Mouse (Mus musculus): Measurements from ENCODE around the gene Rnf8.

Gene Rnf8

GRCm38 (mm10) chr17:29628946-29629345 is 14.4 kb downstream of the Rnf8 start:
- DNase-seq = no peak

DNA sequence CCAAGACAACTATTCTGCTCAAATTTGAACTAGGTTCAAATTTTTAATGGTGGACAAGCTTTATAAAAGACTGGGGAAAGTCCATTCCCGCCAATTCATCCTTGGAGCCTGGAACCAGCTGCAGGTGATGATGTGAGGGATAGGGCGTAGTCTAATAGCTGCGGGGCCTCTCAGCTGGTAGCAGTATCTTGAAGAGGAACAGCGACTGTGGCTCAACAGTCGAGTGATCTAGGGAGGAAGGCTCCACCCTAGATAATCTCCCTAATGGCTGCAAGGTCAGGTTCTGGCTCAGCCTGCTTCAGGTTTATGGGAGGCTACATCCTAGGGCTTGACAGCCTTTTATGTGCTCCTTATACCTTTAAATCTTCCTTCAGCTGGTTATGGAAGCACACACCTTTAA is 15.0 kb downstream of the Rnf8 start:
- DNase-seq = no peak

DNA sequence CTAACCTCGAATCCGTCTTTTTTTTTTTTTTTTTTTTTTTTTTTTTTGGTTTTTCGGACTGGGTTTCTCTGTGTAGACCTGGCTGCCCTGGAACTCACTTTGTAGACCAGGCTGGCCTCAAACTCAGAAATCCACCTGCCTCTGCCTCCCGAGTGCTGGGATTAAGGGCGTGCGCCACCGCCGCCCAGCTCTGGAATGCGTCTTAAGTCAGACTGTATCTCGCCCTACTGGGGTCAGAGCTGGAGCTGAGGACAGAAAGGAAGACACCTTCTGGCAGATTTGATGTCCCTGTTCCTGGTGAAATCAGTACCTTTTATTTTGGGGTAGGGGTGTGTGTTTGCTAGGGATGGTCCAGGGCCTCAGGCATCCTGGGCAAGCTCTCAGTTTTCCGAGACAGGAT is 17.7 kb downstream of the Rnf8 start:
- no peak for DNase-seq

GRCm38 (mm10) chr17:29635492-29635891 is 20.9 kb downstream of the Rnf8 start:
- no peak for DNase-seq

DNA sequence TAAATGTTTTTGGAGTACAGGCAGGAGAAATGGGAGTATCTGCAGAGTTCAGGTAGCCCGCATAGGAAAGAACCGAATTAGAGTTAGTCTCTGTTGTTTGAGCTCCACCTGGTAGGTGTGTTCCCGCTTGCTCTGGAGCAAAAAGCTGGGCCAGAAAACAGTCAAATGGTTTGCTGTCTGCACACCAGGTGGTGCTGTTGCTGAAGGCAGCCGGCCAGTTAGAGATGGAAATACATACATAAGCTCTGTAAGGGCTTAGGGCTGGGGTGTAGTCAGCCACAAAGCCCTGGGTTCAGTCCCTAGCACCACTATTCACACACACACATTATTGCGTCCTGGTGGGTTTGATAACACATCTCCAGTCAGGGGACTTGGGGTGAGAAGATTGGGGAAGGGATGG is 21.5 kb downstream of the Rnf8 start:
- DNase-seq = peak; percentile 29

GRCm38 (mm10) chr17:29637377-29637776 is 22.8 kb downstream of the Rnf8 start:
- no peak for DNase-seq

- no peak for DNase-seq
Measured at GRCm38 (mm10) chr17:29637895-29638294, 23.3 kb downstream of the Rnf8 start.

DNA sequence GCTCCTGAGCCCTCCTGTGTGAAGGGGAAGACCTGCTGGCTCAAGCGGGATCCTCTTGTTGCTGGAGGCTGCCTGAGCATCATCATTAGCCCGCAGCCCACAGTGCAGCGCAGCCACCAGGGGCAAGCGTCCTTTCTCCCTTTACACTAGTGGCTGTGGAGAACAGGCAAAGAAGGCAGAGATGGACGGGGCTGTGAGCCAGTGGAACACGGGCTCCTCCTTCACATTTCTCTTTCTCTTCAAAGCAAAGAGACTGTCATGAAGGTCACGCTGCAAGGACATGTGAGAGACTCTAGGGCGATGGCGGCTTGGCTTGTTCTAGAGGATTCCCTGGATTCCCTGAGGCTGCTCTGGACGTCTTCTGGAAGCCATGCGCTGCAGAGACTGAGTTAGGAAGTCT is 26.4 kb downstream of the Rnf8 start:
- DNase-seq = no peak

DNA sequence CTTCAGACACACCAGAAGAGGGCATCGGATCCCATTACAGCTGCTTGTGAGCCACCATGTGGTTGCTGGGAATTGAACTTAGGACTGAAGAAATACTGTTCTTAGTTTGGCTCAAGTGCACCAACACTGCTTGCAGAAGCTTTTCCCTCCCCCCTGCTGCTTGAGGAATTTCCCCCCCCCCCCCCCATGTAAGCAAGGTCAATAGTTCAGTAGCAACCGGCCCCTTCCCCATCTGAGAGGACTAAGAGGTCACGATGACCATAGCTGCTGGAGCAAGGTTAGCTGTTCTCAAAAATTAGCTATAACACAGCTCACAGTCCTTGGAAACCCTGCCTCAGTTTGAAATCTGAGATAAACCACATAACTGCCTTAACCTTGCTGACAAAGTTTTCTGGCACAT is 27.6 kb downstream of the Rnf8 start:
- no peak for DNase-seq

- no peak for DNase-seq
Measured at GRCm38 (mm10) chr17:29658249-29658648, 43.7 kb downstream of the Rnf8 start.

GRCm38 (mm10) chr17:29660076-29660761 is 45.6 kb downstream of the Rnf8 start, which contains the start of gene Cmtr1:
Gene Cmtr1 (plus strand): TSS chr17:29660595.
- DNase-seq = peak; percentile 98

DNA sequence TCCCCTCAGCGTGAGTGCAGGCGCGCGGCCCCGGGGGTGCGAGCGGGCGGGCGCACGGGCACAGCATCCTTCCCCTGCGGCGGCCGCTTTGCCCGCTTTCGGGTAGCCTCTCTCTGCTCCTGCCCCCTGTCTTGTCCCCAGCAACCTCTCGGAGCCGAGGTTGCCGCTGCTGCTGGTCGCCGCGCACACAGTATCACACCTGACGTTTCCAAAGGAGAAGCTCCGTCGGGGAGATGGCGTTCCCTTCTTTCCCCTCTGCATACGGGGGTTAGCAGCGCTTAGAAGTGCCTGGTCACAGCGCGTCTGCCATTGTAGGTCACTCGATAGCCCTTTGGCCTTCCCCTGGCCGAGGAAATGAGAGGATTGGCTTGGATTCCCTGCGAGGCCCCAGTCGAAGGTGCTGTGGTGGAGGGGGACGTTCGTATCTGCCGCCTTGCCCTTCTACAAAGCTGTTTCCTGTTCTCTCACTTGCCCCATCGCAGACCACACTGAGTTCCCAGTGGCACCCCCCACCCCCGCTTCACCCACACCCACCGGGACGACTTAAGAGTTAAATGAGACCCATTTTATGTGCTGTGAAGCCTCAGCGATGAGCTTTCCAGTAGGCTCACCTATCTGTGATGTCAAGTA is 46.3 kb downstream of the Rnf8 start:
- no peak for DNase-seq

GRCm38 (mm10) chr17:29662145-29662544 is 47.6 kb downstream of the Rnf8 start:
- no peak for DNase-seq

- no peak for DNase-seq
Measured at GRCm38 (mm10) chr17:29668051-29668986, 53.7 kb downstream of the Rnf8 start.

DNA sequence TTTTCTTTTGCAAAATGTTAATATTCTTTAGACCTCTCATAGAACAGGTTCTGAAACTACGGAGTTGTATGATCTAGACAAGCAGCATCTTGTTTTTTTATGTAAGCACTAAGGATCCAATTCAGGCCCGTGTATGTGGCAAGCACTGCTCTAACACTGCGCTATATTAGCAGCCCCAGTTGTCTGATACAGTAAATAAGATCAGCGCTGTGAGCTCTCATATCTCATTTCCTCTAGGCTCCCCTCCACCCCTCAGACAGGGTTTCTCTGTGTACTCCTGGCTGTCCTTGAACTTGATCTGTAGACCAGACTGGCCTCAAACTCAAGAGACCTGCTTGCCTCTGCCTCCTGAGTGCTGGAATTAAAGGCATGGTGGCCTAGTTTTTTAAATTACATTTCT is 54.4 kb downstream of the Rnf8 start:
- DNase-seq = no peak

DNA sequence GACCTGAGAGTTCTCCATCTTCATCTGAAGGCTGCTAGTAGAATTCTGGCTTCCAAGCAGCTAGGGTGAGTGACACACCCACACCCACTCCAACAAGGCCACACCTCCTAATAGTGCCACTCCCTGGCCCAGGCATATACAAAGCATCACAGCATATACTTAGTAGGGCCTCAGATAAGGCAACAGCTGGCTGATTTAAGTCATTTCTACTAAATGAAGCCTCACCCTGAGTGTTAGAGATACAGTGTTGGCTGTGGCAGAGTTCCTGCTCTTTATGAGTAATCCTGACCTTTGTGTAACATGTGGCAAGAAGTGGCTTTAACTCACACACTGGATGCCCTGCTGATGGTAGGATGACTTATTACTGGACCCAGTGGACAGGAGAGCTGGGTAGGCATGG is 55.3 kb downstream of the Rnf8 start:
- no peak for DNase-seq

- DNase-seq = no peak
Measured at GRCm38 (mm10) chr17:29671021-29671420, 56.4 kb downstream of the Rnf8 start.

DNA sequence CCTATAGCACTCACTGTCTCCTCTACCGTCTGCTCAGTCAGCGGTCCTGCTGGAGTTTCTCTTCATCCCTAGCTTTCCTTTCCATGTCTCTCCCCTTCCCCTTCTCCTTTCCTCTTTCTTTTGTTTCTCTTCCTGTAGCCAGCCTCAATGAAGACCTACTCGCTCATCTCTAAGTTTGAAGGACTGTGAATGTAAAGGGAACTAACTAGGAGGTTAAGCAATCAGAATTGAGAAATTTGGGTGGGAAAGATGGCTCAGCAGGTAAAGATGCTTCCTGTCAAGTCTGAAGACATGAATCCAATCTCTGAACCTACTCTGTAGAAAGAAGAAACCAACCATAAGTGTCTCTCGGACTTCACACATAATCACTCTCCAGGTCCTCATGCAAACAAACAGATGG is 58.7 kb downstream of the Rnf8 start:
- no peak for DNase-seq

DNA sequence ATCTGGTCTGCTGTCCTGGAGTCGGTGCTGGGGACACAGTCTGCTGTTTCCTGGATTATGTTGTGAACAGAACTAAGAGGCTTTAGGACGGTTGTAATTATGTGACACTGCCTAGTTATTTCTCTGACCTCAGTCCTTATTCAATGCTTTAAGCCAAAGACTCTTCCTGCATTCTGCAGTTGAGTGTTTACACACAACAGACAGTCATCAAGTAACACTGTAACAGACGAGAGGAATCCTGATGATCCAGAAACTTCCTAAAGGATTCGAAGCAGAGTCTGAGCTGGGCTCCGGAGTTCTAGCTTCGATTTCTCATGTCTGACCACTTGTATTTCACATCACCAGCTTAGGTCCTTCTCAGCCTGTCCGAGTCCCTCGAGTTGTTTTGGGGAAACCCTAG is 63.9 kb downstream of the Rnf8 start:
- no peak for DNase-seq

DNA sequence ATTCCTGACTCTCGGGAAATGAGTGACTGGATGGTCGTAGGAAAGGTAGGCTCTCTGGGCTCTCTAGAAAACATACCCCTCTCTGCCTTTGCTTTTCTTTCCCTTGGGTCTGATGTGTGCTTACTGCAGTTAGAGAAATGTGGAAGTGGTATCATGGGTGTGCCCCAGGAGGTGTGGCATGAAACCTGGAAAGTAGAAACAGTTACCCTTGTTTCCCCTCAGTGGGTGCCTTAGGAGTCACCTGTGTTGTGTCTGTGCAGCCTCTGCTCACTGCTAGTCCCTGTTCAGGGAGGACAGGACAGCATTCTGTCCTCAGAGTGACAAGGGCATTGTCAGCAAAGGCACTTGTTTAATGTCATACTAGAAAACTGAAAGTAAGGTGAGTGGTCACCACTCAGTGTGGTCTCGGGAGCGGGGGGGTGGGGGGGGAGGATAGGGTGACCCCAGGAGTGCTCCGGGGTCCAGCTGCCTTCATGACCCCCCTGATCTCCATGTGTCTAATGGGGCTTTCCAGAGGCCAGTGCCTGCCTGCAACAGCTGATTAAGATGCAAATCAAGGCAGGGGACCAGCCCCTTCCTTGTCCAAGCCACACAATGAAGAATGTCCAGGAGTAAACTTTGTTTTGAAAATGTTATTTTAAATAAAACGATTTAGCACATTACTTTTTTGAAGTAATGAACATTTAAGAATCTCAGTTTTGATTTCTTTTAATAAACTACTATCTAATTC is 64.6 kb downstream of the Rnf8 start:
- DNase-seq = no peak

- peak; percentile 84 for DNase-seq
Measured at GRCm38 (mm10) chr17:29680174-29680573, 65.6 kb downstream of the Rnf8 start.

DNA sequence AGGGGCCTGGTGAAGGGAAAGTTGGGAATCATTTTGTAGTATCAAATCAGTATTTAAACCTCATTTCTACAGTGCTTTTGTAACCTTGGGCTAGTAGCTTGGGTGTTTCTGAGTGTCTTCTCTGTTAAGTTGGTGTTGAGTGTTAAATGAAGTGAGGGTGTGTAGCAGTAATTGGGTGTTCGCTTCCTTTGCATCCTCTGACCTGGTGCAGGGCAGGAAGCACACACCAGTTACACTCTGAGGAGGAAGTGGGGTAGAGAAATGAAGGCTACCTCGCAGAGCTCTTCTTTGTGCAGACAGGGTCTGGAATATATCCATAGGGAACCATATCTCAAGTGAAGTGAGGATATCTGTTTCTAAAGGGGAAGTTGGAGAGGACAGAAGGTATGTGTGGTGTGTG is 66.3 kb downstream of the Rnf8 start:
- DNase-seq = no peak

GRCm38 (mm10) chr17:29681669-29682068 is 67.1 kb downstream of the Rnf8 start:
- no peak for DNase-seq

All from kidney, postnatal 14 days (tissue).